Mouse (Mus musculus) heart, adult 18-20 months (tissue): ENCODE measurements around the gene Commd3. TPM values are rescaled to one million over a fixed set of nuclear protein-coding genes. Genes with fewer than 3 reads are reported as not detected.
A peak's percentile ranks its signal among the peaks of the same experiment; 100 is the strongest.

Experiments used
- DNase-seq, 2 experiments: peaks; one replicate each; pipeline ENCODE4 v3.0.0; 2021 to 2022; ENCODE audit warnings: mixed read lengths in 1 of 2
- long read RNA-seq, 2 experiments: library from polyadenylated mRNA; stranded (forward); transcript quantifications; one replicate each; pipeline ENCODE4 v2.0.0; 2021
- total RNA-seq, 2 experiments: library from RNA; stranded (reverse); gene quantifications; 2 replicates each; pipeline ENCODE4 v1.2.3; 2021

Gene Commd3
- total RNA-seq, result 100 to 1,000 TPM in 1 of 2 experiments, 10 to 100 TPM in 1; 98.5 to 115 TPM
- long read RNA-seq, experiment 1, transcript Commd3-201 (8 exons, 935 nt), result major isoform, 88 of 89 reads
- long read RNA-seq, experiment 1, partial matches to known transcripts, result 0 of 89 reads
- long read RNA-seq, experiment 1, other reads (novel, unspliced or antisense), result 1 of 89 reads
- long read RNA-seq, experiment 2, transcript Commd3-201 (8 exons, 935 nt), result major isoform, 61 of 64 reads
- long read RNA-seq, experiment 2, partial matches to known transcripts, result 1 of 64 reads
- long read RNA-seq, experiment 2, other reads (novel, unspliced or antisense), result 2 of 64 reads

- DNase-seq, result peak; percentile 95 to 98
Measured at GRCm38 (mm10) chr2:18672133-18672765, at the start of gene Commd3. Commd3 (plus strand) TSS chr2:18672384.

GRCm38 (mm10) chr2:18623219-18623618 is 49.0 kb upstream of the Commd3 start:
- DNase-seq, result no peak

GRCm38 (mm10) chr2:18630547-18630946 is 41.6 kb upstream of the Commd3 start:
- DNase-seq, result no peak

GRCm38 (mm10) chr2:18635052-18635451 is 37.1 kb upstream of the Commd3 start:
- DNase-seq, result peak; percentile 33 to 63

GRCm38 (mm10) chr2:18648563-18648962 is 23.6 kb upstream of the Commd3 start:
- no peak for DNase-seq

- no peak for DNase-seq
Measured at GRCm38 (mm10) chr2:18654821-18655220, 17.4 kb upstream of the Commd3 start.

GRCm38 (mm10) chr2:18664003-18664402 is 8.2 kb upstream of the Commd3 start:
- no peak for DNase-seq

- no peak for DNase-seq
Measured at GRCm38 (mm10) chr2:18671041-18671440, 1.1 kb upstream of the Commd3 start.

GRCm38 (mm10) chr2:18672766-18673164 is 581 bp downstream of the Commd3 start:
- DNase-seq, result no peak

GRCm38 (mm10) chr2:18673766-18674165 is 1.6 kb downstream of the Commd3 start:
- DNase-seq, result no peak

- DNase-seq, result no peak
Measured at GRCm38 (mm10) chr2:18674193-18674902, 2.2 kb downstream of the Commd3 start.

GRCm38 (mm10) chr2:18675681-18676456 is 3.7 kb downstream of the Commd3 start:
- DNase-seq, result no peak

GRCm38 (mm10) chr2:18676457-18676935 is 4.3 kb downstream of the Commd3 start:
- DNase-seq, result peak in 1 of 2 experiments; percentile 85

GRCm38 (mm10) chr2:18676936-18677491 is 4.8 kb downstream of the Commd3 start, which contains the start of gene Bmi1:
Bmi1 (plus strand) TSS chr2:18677018.
- peak; percentile 79 to 82 for DNase-seq

GRCm38 (mm10) chr2:18677631-18678471 is 5.7 kb downstream of the Commd3 start:
- peak; percentile 50 to 70 for DNase-seq

GRCm38 (mm10) chr2:18679701-18680100 is 7.5 kb downstream of the Commd3 start:
- DNase-seq, result no peak

GRCm38 (mm10) chr2:18680501-18680900 is 8.3 kb downstream of the Commd3 start:
- DNase-seq, result no peak

GRCm38 (mm10) chr2:18680961-18681360 is 8.8 kb downstream of the Commd3 start:
- DNase-seq, result peak; percentile 63 to 79

GRCm38 (mm10) chr2:18684062-18684461 is 11.9 kb downstream of the Commd3 start:
- no peak for DNase-seq

GRCm38 (mm10) chr2:18686386-18686785 is 14.2 kb downstream of the Commd3 start:
- DNase-seq, result no peak
